Mouse (Mus musculus) R1 (cell line): Measurements from ENCODE around the gene Dbp.

Experiments
- DNase-seq: peaks from one replicate; pipeline ENCODE4 v3.0.0-alpha.2; 2018; ENCODE audit warnings: low read depth, low spot score

Dbp gene

GRCm38 (mm10) chr7:45723781-45724180, 18.9 kb downstream of the Dbp start:
- no peak for DNase-seq

GRCm38 (mm10) chr7:45725151-45725550, 20.3 kb downstream of the Dbp start:
- no peak for DNase-seq

- no peak for DNase-seq
These were observed 20.8 kb downstream of the Dbp start, which contains the start of gene Spaca4 for GRCm38 (mm10) chr7:45725713-45726112. TSS of gene Spaca4 (minus strand) at chr7:45725813.

- DNase-seq, result no peak
These were observed 21.5 kb downstream of the Dbp start for GRCm38 (mm10) chr7:45726419-45726818.

- DNase-seq, result no peak
These were observed 22.7 kb downstream of the Dbp start for GRCm38 (mm10) chr7:45727625-45728024.

GRCm38 (mm10) chr7:45730727-45731431, 26.0 kb downstream of the Dbp start:
- peak; percentile 87 for DNase-seq

- DNase-seq, result no peak
These were observed 28.6 kb downstream of the Dbp start for GRCm38 (mm10) chr7:45733477-45733876.

GRCm38 (mm10) chr7:45739162-45739763, 34.4 kb downstream of the Dbp start:
- DNase-seq, result peak; percentile 76

GRCm38 (mm10) chr7:45739820-45740219, 34.9 kb downstream of the Dbp start:
- peak; percentile 52 for DNase-seq

- DNase-seq, result no peak
These were observed 36.4 kb downstream of the Dbp start for GRCm38 (mm10) chr7:45741308-45741707.

GRCm38 (mm10) chr7:45741777-45742176, 36.9 kb downstream of the Dbp start:
- no peak for DNase-seq

GRCm38 (mm10) chr7:45742338-45742737, 37.5 kb downstream of the Dbp start:
- peak; percentile 60 for DNase-seq

- peak; percentile 70 for DNase-seq
These were observed 39.5 kb downstream of the Dbp start for GRCm38 (mm10) chr7:45744387-45744786.

GRCm38 (mm10) chr7:45746518-45746917, 41.6 kb downstream of the Dbp start:
- peak; percentile 64 for DNase-seq

GRCm38 (mm10) chr7:45747450-45747849, 42.6 kb downstream of the Dbp start:
- DNase-seq, result no peak

GRCm38 (mm10) chr7:45748110-45748509, 43.2 kb downstream of the Dbp start:
- DNase-seq, result no peak

- no peak for DNase-seq
These were observed 44.5 kb downstream of the Dbp start for GRCm38 (mm10) chr7:45749401-45749800.

GRCm38 (mm10) chr7:45750162-45750561, 45.3 kb downstream of the Dbp start:
- no peak for DNase-seq

GRCm38 (mm10) chr7:45755703-45756102, 50.8 kb downstream of the Dbp start:
- peak; percentile 87 for DNase-seq

- no peak for DNase-seq
These were observed 54.5 kb downstream of the Dbp start for GRCm38 (mm10) chr7:45759400-45759799.
